Mouse (Mus musculus) thymus, adult 18-20 months (tissue): ENCODE measurements around the gene Macc1.

Experiments used
- DNase-seq, 2 experiments: peaks; one replicate each; pipeline ENCODE4 v3.0.0; 2022; ENCODE audit warnings: mixed read lengths in 2 of 2

Macc1 gene

DNA sequence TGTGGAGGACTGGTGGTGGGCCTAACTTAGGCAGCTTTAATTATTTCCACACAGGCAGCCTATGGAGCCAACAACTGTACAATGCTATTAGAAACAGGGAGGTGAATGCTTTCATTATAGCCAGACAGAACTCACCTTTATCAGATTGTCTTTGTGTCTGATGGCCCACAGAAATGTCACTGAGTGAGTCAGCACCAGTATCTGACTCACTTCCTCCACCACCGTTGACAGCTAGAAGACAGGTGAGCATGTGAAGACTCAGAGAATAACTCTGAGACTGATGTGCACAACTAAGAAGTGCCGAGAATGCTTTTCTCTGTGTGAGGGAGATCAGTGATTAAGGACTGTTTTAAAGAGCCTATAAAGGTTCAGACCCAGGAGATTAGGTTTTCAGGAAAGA is 73.9 kb downstream of the Macc1 start:
- DNase-seq: no peak

DNA sequence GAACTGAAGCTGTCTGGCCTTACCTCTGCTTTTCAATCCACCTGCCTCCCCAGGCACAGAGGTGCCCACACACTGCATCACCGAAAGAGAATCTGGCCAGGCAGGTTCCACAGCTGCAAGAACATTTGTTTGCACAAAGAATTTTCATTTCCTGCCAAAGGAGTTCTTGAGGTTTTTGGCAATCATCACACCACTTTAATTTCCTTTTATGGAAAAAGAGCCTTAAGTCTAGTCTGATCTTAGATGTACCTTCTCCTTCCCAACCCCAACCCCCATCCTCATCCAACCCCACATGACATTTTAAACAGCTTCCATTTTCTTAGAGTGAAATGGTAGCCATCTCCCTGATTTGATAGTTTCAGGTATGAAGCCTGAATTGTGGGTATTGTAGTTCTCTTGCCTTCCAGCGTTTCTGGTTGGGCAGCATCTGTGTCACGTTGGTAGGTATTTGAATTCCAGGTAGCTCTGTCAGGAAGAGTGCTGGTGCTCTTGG is 76.2 kb downstream of the Macc1 start:
- DNase-seq: peak; percentile 1 to 3

- no peak for DNase-seq
Measured at GRCm38 (mm10) chr12:119398046-119398659, 84.1 kb downstream of the Macc1 start.

- no peak for DNase-seq
Measured at GRCm38 (mm10) chr12:119402273-119402672, 88.2 kb downstream of the Macc1 start.

DNA sequence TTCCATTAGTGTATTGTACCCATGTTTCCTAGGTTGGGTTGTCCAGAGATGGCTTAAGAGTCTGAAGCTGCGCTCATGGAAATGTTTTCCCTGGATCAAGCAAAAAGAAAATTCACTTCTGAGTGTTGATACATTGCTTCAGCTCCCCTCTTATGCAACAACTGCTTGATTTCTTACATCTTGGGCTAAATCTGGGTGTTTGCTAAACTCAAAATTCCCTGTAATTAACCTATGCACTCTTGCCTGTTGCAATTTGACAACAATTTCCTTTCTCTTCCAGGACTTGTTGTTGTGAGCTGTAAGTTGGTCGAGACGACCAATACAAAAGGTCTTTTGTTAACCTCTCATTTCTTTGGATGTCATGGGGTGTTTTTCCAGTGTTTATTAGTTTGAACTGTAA is 88.7 kb downstream of the Macc1 start:
- no peak for DNase-seq

DNA sequence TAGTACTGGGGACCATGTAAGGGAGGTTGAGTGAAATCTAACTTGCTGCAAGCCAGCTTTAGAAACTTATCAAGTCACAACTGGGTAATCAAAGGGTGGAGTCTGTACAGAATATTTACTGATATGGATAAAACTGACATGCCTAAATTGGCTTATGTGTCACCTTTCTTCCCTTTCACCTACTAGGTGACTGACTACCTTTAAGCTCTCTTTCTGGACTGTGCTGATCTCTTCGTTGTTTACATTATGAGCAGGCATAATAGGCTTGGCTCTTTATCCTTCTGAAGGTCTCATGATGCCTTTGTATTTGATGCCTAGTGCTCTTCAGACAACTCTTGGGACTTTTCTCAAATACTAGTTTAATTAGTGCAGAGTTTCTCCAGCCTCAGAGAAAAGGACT is 90.7 kb downstream of the Macc1 start:
- DNase-seq: no peak

DNA sequence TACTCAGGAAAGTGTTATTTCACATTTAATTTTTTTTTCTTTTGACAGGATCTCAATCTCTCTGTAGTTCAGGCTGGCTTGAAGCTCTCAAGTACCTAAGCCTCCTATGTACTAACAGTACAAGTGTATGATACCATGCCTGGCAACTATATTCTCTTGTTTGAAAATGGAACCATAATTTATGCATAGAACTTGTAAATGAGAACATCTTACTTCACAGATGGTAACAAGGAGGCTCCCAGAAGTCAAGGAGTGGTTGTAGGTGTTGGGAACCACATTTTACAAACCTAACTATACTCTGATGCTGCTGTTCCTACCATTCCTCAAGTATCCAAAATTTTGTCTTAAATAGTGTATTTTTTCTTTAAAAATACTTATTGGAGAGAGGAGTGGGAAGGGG is 96.5 kb downstream of the Macc1 start:
- no peak for DNase-seq

- no peak for DNase-seq
Measured at GRCm38 (mm10) chr12:119410956-119411355, 96.9 kb downstream of the Macc1 start.

GRCm38 (mm10) chr12:119411982-119412381 is 97.9 kb downstream of the Macc1 start:
- DNase-seq: no peak

- DNase-seq: no peak
Measured at GRCm38 (mm10) chr12:119415900-119416299, 101.8 kb downstream of the Macc1 start.

DNA sequence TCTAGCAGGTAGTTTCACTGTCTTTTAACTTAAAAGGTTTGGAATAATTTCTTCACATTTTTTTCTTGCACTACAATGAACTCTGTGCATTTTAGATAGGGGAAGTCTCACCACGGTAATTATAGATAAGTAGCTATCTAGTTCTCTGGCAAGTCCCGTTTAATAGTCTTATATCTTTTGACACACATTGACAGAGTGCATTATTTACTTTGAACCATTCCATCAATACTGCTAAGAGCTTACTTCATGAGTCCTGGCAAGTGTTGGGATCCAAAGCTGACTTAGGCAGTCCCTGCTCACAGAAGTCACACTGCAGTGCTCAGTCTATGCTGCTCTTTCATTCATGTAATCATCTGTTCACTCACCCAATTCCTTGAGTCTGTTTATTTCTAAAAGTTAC is 111.7 kb downstream of the Macc1 start:
- no peak for DNase-seq

- no peak for DNase-seq
Measured at GRCm38 (mm10) chr12:119426182-119426886, 112.3 kb downstream of the Macc1 start.

DNA sequence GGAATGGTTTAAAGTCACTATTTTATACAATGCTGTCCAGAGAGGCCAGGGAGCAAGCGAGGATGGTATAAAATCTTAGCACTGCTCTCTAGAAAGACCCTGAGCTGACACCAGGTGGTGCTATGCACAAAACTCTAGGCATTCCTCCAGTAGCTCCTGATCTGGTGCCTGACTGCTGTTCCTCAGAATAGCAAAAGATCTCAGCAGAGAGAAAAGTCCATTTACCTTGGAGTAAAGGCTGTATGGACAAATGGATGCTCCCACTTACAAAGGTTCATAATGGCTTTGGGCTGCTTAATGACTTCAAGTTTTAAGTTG is 112.8 kb downstream of the Macc1 start:
- no peak for DNase-seq

- DNase-seq: no peak
Measured at GRCm38 (mm10) chr12:119440720-119441119, 126.7 kb downstream of the Macc1 start.

DNA sequence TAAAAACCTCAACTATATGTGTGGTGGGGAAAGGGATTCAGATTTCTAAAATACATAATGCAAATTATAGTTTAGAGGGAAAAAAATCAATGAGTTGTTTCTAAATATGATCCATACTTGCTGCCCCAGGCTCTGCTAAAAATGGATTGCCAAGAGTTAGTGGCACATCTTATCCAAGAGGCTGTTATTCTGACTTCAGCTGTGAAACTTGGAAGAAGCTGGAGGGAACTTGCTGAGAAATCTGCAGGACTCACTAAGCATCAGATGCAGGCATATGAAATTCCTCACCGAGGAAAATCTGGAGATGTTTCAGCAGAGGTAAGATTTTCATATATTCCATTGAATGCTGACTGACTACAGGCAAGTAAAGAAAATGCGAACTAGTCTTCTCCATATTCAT is 136.0 kb downstream of the Macc1 start:
- no peak for DNase-seq

GRCm38 (mm10) chr12:119451232-119451631 is 137.2 kb downstream of the Macc1 start:
- no peak for DNase-seq

GRCm38 (mm10) chr12:119454076-119454475 is 140.0 kb downstream of the Macc1 start:
- DNase-seq: no peak

GRCm38 (mm10) chr12:119464040-119464939 is 150.2 kb downstream of the Macc1 start:
- DNase-seq: no peak

- no peak for DNase-seq
Measured at GRCm38 (mm10) chr12:119464940-119465245, 150.8 kb downstream of the Macc1 start.

- no peak for DNase-seq
Measured at GRCm38 (mm10) chr12:119467656-119468055, 153.6 kb downstream of the Macc1 start.

DNA sequence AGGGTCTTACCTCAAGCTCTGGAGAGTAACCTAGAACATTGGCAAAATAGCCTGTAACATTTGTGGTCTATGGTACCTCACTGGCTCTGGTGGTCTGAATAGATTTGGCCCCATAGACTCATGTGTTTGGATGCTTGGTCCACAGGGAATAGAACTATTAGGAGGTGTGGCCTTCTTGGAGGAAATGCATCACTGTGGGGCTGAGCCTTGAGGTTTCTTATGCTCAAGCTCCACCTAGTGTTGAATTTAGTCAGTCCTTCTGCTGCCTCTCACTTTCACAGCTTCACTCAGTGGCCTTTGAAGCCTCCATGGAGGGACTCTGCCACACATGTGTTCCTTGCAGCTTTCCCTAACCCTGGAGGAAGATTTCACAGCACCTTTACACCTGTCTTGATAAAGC is 156.2 kb downstream of the Macc1 start:
- peak in 1 of 2 experiments; percentile 3 for DNase-seq

DNA sequence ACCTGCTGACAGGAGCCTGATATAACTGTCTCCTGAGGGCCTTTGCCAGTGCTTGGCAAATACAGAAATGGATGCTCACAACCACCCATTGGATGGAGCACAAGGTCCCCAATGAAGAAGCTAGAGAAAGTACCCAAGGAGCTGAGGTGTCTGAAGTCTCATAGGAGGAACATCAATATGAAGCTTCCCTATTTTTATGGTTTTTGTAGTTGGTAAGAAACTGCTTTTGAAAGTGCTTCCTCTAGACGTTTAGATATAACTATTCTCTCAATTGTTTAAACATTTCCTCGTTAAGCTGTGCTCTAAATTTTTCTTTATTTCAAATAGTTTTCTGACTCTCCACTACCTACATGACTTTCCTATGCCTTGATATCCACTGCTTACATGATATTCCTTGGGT is 169.2 kb downstream of the Macc1 start:
- no peak for DNase-seq

- no peak for DNase-seq
Measured at GRCm38 (mm10) chr12:119483922-119484631, 170.0 kb downstream of the Macc1 start.
